Mouse (Mus musculus) heart, postnatal 25 days (tissue): Measurements from ENCODE around the gene 1810046K07Rik. TPM values are rescaled to one million over a fixed set of nuclear protein-coding genes. Genes with fewer than 3 reads are reported as not detected.

Experiments used
- total RNA-seq, 2 experiments: library from RNA; stranded (reverse); gene quantifications; 2 replicates each; pipeline ENCODE4 v1.2.3; 2021

1810046K07Rik gene
- total RNA-seq, 2 experiments from 2014 or later = not detected

Other genes starting within 250 kb of the 1810046K07Rik start
- not detected for gene 4833427G06Rik, start 226.8 kb downstream of the 1810046K07Rik start, total RNA-seq
- not detected for gene Gm32742, start 163.4 kb downstream of the 1810046K07Rik start, total RNA-seq
- gene Pou2af1, start 115.2 kb downstream of the 1810046K07Rik start, total RNA-seq = under 1 TPM; 0.26 to 0.48 TPM
- gene Colca2, start 50.3 kb downstream of the 1810046K07Rik start, total RNA-seq = 1 to 10 TPM in 1 of 2 experiments, under 1 TPM in 1; 0.75 to 1.6 TPM